Mouse (Mus musculus) ES-E14 (cell line): ENCODE measurements around the gene Pqlc2.

Experiments
- HCFC1 ChIP-seq: IDR thresholded peaks from 2 replicates; pipeline ENCODE4 v1.6.1; 2012; ENCODE audit warnings: low read length, inconsistent platforms, borderline replicate concordance; ENCODE audit not compliant: insufficient read depth
- MAFK ChIP-seq: IDR thresholded peaks from 2 replicates; pipeline ENCODE4 v1.6.1; 2014; ENCODE audit warnings: mild to moderate bottlenecking, low read depth, low read length, inconsistent platforms; ENCODE audit not compliant: insufficient read depth

DNA sequence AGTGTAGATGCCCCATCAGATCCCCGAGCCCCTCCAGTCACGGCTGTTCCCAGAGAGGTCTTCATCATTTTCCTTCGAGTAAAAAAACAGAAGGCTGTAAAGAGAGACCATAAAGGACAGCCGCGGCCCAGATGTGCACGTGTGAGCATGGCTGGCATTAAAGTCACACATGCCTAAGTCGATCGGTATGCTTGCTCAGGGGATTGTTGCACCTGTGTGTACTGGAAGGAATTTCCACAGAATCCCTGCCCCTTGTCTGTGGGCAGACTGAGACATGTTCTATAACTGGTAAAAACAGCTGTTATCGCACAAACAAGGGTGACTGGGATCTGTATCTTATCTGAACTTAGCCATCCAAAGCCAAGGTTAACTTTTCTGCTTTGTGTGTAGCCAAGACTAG is 38.9 kb downstream of the Pqlc2 start:
- no peak for TF ChIP-seq HCFC1
- no peak for TF ChIP-seq MAFK
